Mouse (Mus musculus) ES-Bruce4 (cell line): ENCODE measurements around the gene Chka.

Experiments
- CTCF ChIP-seq: IDR thresholded peaks from one replicate; pipeline ENCODE4 v1.8.1; 2011; ENCODE audit warnings: low read depth, low read length
- EP300 ChIP-seq: IDR thresholded peaks from 2 replicates; pipeline ENCODE4 v1.6.1; 2011; ENCODE audit warnings: low read depth, low read length; ENCODE audit not compliant: insufficient read depth
- POLR2A ChIP-seq: IDR thresholded peaks from one replicate; pipeline ENCODE4 v1.8.1; 2011; ENCODE audit warnings: low read length; ENCODE audit not compliant: insufficient read depth

GRCm38 (mm10) chr19:3805526-3805925 is 46.0 kb upstream of the Chka start:
- TF ChIP-seq CTCF (no peak), POLR2A (no peak), EP300 (no peak)
